Mouse (Mus musculus) common myeloid progenitor, adult 5-6 weeks (primary cell): ENCODE data around the gene Itgb1bp2. TPM values are rescaled to one million over a fixed set of nuclear protein-coding genes. Genes with fewer than 3 reads are reported as not detected.

ENCODE experiments used
- total RNA-seq: library from RNA; stranded (forward); fragments of 200-1000, 187-1606 nt; gene quantifications from 2 replicates; pipeline ENCODE4 v1.2.3, GENCODE M21; 2017

Gene Itgb1bp2
- total RNA-seq, 1 experiment from 2014 or later, result 0.87 TPM

Other genes starting within 250 kb of the Itgb1bp2 start
- gene Snx12, start 226.5 kb upstream of the Itgb1bp2 start, total RNA-seq, result 32.8 and 52.3 TPM in 2 replicates
- gene Foxo4, start 194.6 kb upstream of the Itgb1bp2 start, total RNA-seq, result 12.3 and 14.0 TPM in 2 replicates
- gene Gm614, start 185.1 kb upstream of the Itgb1bp2 start, total RNA-seq, result 0.27 TPM in 1 of 2 replicates, not detected in the other
- gene Il2rg, start 180.8 kb upstream of the Itgb1bp2 start, total RNA-seq, result 35.9 and 53.9 TPM in 2 replicates
- not detected in 2 replicates for gene Gm20489, start 180.1 kb upstream of the Itgb1bp2 start, total RNA-seq
- gene Med12, start 175.1 kb upstream of the Itgb1bp2 start, total RNA-seq, result 23.6 and 37.1 TPM in 2 replicates
- not detected in 2 replicates for gene Nlgn3, start 149.9 kb upstream of the Itgb1bp2 start, total RNA-seq
- gene Gjb1, start 72.7 kb upstream of the Itgb1bp2 start, total RNA-seq, result not detected in 2 replicates
- 45.9 and 53.1 TPM in 2 replicates for gene Zmym3, start 28.2 kb upstream of the Itgb1bp2 start, total RNA-seq
- gene Nono, start 19.8 kb upstream of the Itgb1bp2 start, total RNA-seq, result 497 and 559 TPM in 2 replicates
- 80.9 and 87.4 TPM in 2 replicates for gene Taf1, start 83.6 kb downstream of the Itgb1bp2 start, total RNA-seq
- gene Ogt, start 191.0 kb downstream of the Itgb1bp2 start, total RNA-seq, result 83.0 and 95.1 TPM in 2 replicates